Mouse (Mus musculus) heart, postnatal 14 days (tissue): ENCODE results near the gene Arhgap29. TPM values are rescaled to one million over a fixed set of nuclear protein-coding genes. Genes with fewer than 3 reads are reported as not detected.

ENCODE experiments used
- DNase-seq, 2 experiments: peaks; one replicate each; pipeline ENCODE4 v3.0.0; 2021 to 2022
- intact Hi-C: fragments of 180-260 bp; cut with DNase I; formaldehyde crosslinking; loops from one replicate; pipeline ENCODE4 v1.15.1; 2025
- total RNA-seq, 2 experiments: library from RNA; stranded (reverse); gene quantifications; 2 replicates each; pipeline ENCODE4 v1.2.3; 2021

Gene Arhgap29
- total RNA-seq, 2 experiments from 2014 or later: 71.1 to 72.6 TPM

GRCm38 (mm10) chr3:121982450-121982849 lies 30.1 kb downstream of the Arhgap29 start:
- DNase-seq: no peak
- intact Hi-C loops: no loop called here

- DNase-seq: no peak
- intact Hi-C loops: no loop called here
Observed at GRCm38 (mm10) chr3:121995125-121995524, 42.8 kb downstream of the Arhgap29 start.

DNA sequence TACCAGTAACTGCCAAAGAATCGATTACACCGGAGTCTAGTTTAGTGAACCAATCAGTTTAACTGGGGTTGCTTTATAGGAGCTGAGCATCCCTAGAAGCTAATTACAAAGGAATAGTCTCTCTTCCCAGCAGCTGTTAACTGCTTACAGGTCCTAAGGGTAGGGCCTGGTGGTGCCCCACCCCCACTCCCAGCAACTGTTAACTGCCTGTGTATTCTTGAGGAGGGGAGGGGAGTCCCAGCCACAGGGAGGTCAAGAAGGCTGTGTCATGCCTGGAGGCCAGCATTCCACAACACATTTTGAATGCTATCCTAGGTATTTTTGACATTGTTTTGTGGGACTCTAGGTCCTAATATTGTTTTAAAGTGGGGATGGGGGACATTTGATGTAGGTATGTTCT lies 47.6 kb downstream of the Arhgap29 start:
- no peak for DNase-seq
- intact Hi-C loops: no loop called here

GRCm38 (mm10) chr3:122001568-122001967 lies 49.2 kb downstream of the Arhgap29 start:
- no peak for DNase-seq
- intact Hi-C loops: no loop called here

- intact Hi-C loops: loop anchor here (5.0 kb wide), 1 partner anchor 92 kb away; no protein-coding TSS in a partner anchor
- DNase-seq: no peak
Observed at GRCm38 (mm10) chr3:122009818-122010217, 57.5 kb downstream of the Arhgap29 start.

DNA sequence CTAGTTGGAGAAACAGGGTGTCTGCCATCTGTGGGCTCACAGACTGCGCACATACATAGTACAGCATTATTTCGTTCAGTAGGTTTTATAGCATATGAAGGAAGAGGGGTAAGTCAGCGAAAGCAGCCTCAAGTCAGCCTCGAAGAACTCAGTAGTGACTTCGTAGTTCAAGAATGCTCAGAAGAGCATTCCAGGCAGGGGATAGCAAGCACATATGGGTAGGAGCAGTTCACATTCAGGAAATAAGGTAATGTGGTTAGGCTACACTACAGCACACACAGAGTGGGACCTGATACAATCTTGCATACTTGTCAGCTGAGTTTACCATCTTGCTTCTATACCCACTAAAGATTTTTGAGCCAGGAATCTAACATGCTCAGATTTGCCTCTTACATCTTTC lies 58.0 kb downstream of the Arhgap29 start:
- DNase-seq: no peak

DNA sequence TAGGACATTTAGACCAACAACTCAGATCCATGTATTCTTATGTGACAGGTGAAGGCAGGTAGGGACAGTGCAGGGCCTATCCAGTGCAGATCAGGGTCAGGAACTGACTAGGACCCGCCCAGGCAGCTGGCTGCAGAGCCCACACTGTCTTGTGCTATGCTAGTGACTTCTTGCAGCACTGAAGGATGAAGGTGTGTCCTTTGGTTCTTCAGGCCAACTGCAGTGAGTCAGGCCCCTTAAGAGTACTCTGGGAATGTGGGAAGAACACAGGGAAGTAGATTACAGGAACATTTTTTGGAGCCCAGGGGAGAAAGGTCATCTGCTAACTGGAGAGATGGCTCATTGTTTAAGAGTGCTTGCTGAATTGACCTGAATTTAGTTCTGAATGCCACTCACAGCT lies 60.1 kb downstream of the Arhgap29 start:
- intact Hi-C loops: no loop called here
- no peak for DNase-seq

More for the DNA sequence above, 58.0 kb downstream of the Arhgap29 start:
- intact Hi-C loops: no loop called here

GRCm38 (mm10) chr3:122018421-122018820 lies 66.1 kb downstream of the Arhgap29 start:
- no peak for DNase-seq
- intact Hi-C loops: no loop called here

DNA sequence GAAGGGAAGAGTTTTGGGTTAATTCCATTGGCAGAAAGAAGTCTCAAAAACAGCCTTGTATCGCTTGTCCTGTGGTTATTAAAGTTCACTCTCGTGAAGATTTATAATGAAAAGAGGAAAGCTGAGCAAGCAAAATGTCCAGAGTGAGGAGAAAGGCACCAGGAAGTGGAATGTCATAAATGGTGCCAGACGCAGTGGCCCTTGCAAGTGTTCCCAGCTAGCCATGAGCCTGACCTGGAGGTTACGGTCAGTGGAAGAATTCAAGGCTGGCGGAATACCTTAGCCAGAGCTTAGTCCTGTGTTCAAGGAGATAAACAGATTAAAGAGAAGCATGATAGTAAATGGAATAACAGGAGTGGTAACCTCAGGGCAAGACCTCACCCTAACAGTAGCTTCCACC lies 66.8 kb downstream of the Arhgap29 start:
- intact Hi-C loops: no loop called here
- DNase-seq: no peak

DNA sequence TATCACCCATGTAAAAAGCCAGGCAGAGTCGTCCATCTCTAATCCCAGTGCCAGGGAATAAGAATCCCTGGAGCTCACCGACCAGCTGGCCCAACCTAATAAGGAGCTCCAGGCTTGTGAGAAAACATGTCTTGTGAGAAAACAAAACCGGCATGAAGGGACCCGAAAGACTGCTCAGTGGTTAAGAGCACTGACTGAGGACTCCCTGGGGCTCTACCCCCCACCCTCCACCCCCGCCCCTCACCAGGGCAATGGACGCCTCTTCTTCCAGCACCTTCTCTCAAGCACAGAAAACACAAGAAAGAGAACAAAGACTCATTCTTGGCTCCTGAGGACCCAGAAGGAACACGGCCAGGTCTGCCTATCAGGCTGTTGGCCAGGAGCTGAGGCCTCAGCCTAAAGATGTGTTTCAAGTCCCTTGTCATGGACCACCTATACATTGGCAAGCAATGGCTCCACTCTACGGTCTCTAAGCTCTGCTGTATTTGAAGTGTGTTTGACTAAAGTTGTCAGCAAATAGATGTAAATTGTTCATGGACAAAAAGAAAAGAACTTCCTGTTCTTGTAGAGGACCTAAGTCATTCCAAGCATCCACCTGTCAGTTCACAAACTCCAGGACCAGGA lies 68.8 kb downstream of the Arhgap29 start:
- intact Hi-C loops: no loop called here
- DNase-seq: no peak

DNA sequence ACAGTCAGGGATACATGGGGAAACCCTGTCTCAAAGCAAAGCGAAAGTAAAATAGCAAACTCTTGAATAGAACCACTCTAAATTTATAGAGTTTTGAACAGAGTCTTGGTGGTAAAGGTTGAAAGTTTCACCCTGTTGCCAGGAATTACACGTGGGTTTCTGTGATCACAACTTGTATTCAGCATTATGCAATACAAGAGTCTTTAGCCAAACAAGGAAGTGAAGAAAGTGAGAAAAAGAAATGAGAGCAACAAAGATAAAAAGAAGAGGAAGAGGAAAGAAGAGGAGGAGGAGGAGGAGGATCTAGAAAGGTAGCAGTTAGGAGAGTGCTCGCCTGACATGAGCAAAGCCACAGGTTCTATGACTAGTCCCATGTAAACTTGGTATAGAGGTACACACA lies 70.0 kb downstream of the Arhgap29 start:
- intact Hi-C loops: no loop called here
- no peak for DNase-seq

- intact Hi-C loops: no loop called here
- peak in 1 of 2 experiments; percentile 32 for DNase-seq
Observed at GRCm38 (mm10) chr3:122026676-122027075, 74.3 kb downstream of the Arhgap29 start.

DNA sequence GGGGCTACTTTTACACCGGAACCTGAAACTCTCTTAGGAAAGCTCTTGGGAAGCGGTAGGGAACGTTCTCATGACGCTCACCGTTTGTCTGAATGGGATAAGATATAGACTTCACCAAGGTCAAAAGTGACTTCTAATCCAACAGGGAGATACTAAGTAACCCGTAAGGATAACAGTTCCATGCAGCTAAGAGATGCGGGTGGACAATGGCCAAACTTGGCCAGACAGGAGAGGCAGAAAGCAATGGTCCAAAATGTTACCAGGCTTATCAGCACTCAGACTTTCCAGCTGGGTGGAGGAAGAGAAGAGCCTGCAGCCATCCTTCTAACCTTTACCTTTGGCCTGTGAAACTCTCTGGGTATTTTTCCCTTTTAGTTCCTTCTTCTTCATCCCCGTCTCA lies 75.4 kb downstream of the Arhgap29 start:
- no peak for DNase-seq
- intact Hi-C loops: no loop called here

- intact Hi-C loops: no loop called here
- peak; percentile 30 to 38 for DNase-seq
Observed at GRCm38 (mm10) chr3:122033248-122033837, 81.0 kb downstream of the Arhgap29 start.

DNA sequence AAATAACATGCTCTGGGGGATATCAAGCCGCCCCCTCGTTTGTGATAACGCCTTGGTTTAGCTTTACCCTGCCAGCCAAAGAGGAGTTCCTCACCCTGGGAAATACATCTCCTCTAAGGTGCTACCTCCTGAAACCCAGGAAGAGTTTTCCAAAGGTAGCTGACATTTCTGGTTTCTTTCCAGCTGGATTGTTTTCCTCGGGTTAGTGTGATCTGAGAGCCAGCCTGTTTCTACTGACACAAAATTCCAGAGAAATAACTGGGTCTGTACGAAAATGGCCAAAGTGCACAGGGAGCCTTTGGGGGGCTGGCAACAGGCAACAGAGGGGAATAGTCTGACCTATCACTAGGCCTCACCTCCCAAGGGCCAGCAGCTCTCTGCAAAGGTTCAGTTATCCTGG lies 81.9 kb downstream of the Arhgap29 start:
- intact Hi-C loops: no loop called here

GRCm38 (mm10) chr3:122035092-122035491 lies 82.8 kb downstream of the Arhgap29 start:
- intact Hi-C loops: no loop called here
- no peak for DNase-seq

More for the DNA sequence above, 81.9 kb downstream of the Arhgap29 start:
- no peak for DNase-seq

DNA sequence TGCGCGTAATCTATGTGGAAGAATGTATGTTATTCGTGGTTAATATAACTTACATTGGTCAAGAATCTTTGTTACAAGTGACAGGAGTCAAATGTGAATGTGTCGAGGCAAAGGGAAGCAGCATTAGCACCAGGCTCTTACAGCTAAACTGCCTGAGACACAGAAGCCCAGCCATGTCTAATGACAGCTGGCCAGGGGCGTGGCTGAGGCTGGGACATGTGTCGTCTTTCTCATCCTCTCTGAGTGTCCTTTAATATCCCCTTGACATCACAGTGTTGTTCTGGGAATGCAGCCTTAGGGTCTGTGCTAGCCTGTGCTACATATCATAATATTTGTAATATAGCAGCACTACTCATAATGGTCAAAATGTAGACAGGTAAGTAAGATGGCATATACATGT lies 88.2 kb downstream of the Arhgap29 start:
- DNase-seq: no peak
- intact Hi-C loops: loop anchor here (5.0 kb wide), 1 partner anchor 62 kb away; no protein-coding TSS in a partner anchor

DNA sequence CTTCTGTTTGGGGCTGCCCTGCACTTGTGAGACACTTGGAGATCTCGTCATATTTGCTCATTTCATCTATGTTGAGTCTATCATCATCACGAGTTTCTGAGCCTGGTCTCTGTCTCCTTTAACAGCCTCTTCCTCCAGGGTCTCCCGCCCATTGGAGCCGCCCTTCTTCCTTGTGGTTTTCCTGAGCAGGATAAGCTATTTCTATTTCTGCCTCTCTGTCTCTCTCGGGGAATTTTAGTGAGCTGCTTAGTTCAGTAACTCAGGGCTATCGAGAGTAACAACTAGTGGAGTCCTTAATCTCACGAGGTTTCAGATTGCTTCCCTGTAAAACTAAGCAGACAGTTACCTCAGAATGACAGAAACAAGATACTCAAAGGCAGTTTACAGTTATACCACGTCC lies 90.8 kb downstream of the Arhgap29 start:
- intact Hi-C loops: loop anchor here (5.0 kb wide), 1 partner anchor 59 kb away; no protein-coding TSS in a partner anchor

DNA sequence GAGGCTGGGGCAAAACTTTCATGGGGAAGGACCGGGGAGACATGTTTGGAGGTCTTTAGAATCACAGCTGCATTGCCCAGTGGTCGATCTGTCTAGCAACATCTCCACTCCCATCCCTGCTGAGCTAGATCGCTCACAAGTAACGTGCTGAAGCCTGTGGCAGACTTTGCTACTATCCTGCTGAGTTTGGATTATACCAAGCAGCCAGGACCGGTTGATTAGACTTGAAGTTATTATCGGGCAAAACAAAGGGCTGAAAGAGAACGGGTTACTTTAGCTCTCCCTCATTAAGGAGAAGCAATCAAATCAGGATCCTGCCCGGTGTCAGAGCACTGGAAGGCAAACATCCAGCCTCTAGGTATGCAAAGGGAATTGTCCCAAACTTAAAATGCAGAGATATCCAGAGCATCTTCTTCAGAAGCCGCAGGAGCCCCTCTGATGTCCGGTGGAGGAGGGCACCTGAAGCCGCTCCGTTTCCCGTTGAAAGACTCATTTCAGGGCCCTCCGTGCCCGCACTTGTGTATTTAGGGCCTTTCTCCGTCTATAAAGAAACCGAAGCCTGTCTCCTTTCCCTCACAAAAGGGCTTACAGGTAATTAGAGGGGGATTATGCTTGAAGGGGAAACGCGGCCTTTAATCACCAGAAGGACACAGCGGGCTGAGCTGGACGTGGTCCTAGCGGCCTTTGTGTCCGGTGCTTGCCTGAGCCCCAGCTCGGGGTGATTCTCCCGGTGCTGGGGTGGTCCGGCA lies 91.6 kb downstream of the Arhgap29 start, which contains the start of gene Abca4:
Gene Abca4 (plus strand): TSS at position 645 of the 749 bp plus-strand sequence.
- intact Hi-C loops: loop anchor here (5.0 kb wide), 1 partner anchor 58 kb away; no protein-coding TSS in a partner anchor
- no peak for DNase-seq

More for the DNA sequence above, 90.8 kb downstream of the Arhgap29 start:
- no peak for DNase-seq

- DNase-seq: peak; percentile 47 to 69
- intact Hi-C loops: no loop called here
Observed at GRCm38 (mm10) chr3:122046187-122046620, 93.9 kb downstream of the Arhgap29 start.

DNA sequence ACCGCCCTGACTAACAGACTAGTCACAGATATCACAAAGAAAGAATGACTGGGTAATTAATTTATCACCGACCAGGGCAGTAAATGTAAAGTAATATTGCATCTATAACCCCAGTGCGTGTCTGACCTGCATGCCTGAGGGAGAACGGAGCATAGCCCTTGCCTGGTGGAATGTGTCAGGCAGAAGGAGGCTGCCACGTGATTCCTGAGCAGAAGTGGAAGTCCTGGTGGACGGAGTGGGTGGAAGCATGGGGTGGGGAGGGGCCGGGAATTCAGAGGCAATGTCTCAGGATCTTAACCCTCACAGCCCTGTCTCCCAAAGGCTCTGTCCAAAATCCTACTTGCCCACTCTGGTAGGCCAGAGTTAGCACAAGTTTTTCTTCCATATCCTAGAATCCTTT lies 95.1 kb downstream of the Arhgap29 start:
- intact Hi-C loops: no loop called here
- DNase-seq: peak in 1 of 2 experiments; percentile 29
